Mouse (Mus musculus) urinary bladder, postnatal 0 days (tissue): Measurements from ENCODE around the gene Olfr1417. TPM values are rescaled to one million over a fixed set of nuclear protein-coding genes. Genes with fewer than 3 reads are reported as not detected.

ENCODE experiments used
- polyA plus RNA-seq: library from polyadenylated mRNA; unstranded; fragments of >200 nt; fragmentation: Nextera tagmentation; extraction: Ambion mirVana; gene quantifications from 2 replicates; pipeline ENCODE4 v1.2.1, GENCODE M21; 2015

Olfr1417 gene
- polyA plus RNA-seq: not detected in 2 replicates

GRCm38 (mm10) chr19:11839119-11839518 lies at the start of gene Olfr1417:
Gene Olfr1417 (minus strand): TSS chr19:11839219.

GRCm38 (mm10) chr19:11886265-11886664 lies 47.2 kb upstream of the Olfr1417 start, which contains the start of gene Olfr1420:
Gene Olfr1420 (plus strand): TSS chr19:11886565.

GRCm38 (mm10) chr19:11875006-11875405 lies 36.0 kb upstream of the Olfr1417 start, which contains the start of gene Olfr1419:
Gene Olfr1419 (minus strand): TSS chr19:11875106.

GRCm38 (mm10) chr19:11860966-11861365 lies 21.9 kb upstream of the Olfr1417 start, which contains the start of gene Olfr1418:
Gene Olfr1418 (minus strand): TSS chr19:11861066.

GRCm38 (mm10) chr19:11819143-11819700 lies 19.8 kb downstream of the Olfr1417 start, which contains the start of gene Stx3:
Gene Stx3 (minus strand): TSS chr19:11819403.

Other genes starting within 250 kb of the Olfr1417 start
- 16.0 and 35.0 TPM in 2 replicates for gene Ms4a6d, start 234.4 kb downstream of the Olfr1417 start, polyA plus RNA-seq
- gene Ms4a2, start 215.5 kb downstream of the Olfr1417 start, polyA plus RNA-seq: 0.22 and 0.35 TPM in 2 replicates
- not detected in 2 replicates for gene Ms4a3, start 198.4 kb downstream of the Olfr1417 start, polyA plus RNA-seq
- not detected in 2 replicates for gene Oosp2, start 178.7 kb downstream of the Olfr1417 start, polyA plus RNA-seq
- gene Oosp1, start 148.1 kb downstream of the Olfr1417 start, polyA plus RNA-seq: not detected in 2 replicates
- not detected in 2 replicates for gene Oosp3, start 142.2 kb downstream of the Olfr1417 start, polyA plus RNA-seq
- gene Gif, start 91.7 kb downstream of the Olfr1417 start, polyA plus RNA-seq: not detected in 2 replicates
- 35.2 and 37.0 TPM in 2 replicates for gene Mrpl16, start 68.8 kb downstream of the Olfr1417 start, polyA plus RNA-seq
- gene Stx3, start 19.8 kb downstream of the Olfr1417 start, polyA plus RNA-seq: 7.2 and 7.7 TPM in 2 replicates
- gene Olfr1418, start 21.8 kb upstream of the Olfr1417 start, polyA plus RNA-seq: not detected in 2 replicates
- gene Olfr1419, start 35.9 kb upstream of the Olfr1417 start, polyA plus RNA-seq: not detected in 2 replicates
- not detected in 2 replicates for gene Olfr1420, start 47.3 kb upstream of the Olfr1417 start, polyA plus RNA-seq
- gene Patl1, start 73.2 kb upstream of the Olfr1417 start, polyA plus RNA-seq: 8.2 and 9.1 TPM in 2 replicates
- gene Osbp, start 126.7 kb upstream of the Olfr1417 start, polyA plus RNA-seq: 2.9 and 3.9 TPM in 2 replicates
- not detected in 2 replicates for gene Olfr1423, start 202.1 kb upstream of the Olfr1417 start, polyA plus RNA-seq
- gene Olfr1424, start 223.5 kb upstream of the Olfr1417 start, polyA plus RNA-seq: not detected in 2 replicates
- gene Olfr1425, start 238.5 kb upstream of the Olfr1417 start, polyA plus RNA-seq: not detected in 2 replicates